Mouse (Mus musculus) liver, adult 2 months (tissue): ENCODE results near the gene Dcaf17.

Experiments
- CTCF ChIP-seq: fragments of 200-500 bp; IDR thresholded peaks from 2 replicates; pipeline ENCODE4 v1.5.1; 2011; ENCODE audit warnings: low read depth, low read length, control low read depth
- POLR2A ChIP-seq: fragments of 200-500 bp; IDR thresholded peaks from 2 replicates; pipeline ENCODE4 v1.6.1; 2011; ENCODE audit warnings: low read length, control low read depth; ENCODE audit not compliant: insufficient read depth; ENCODE audit errors: extremely low read depth

- TF ChIP-seq POLR2A: no peak
- no peak for TF ChIP-seq CTCF
Measured at GRCm38 (mm10) chr2:71147816-71148215, 92.7 kb downstream of the Dcaf17 start.
